ENCODE assay signal across 9 mouse cellular contexts in the genomic region with DNA sequence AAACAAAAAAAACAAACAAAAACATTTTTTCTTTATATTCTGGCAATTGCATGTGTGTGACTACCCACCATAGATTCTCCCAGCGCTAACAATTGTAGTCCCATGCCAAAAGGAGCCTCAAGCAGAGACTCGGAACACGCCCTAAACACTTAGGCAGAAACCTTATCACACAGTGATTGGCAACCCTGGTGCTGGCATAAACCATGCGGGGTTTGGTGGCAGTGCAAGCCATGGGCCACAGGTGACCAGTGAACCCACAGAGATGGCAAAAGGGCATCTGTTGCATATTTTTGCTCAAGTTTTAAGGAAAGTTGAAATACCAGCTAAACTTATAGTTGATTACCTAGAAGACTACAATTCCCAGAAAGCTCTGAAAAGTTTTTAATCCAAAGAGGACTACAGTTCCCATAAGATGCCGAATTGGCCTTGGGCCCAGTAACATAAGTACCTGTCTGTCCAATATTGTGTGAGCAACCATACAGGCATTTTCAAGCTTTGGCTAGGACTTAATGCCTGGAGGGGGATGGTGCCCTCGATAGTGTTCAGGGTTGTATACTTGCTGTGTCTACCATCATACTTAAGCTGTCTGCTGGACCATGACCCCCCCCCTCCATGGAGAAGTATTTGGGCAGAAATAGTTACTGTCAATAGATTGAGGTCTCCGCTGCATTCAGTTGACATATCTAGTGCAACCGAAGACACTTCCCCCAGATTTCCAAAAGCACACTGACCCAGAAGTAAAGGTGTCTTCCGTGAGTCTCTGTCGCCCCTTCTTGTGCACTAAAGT. TPM values are rescaled to one million over a fixed set of nuclear protein-coding genes. Genes with fewer than 3 reads are reported as not detected.
A peak's percentile ranks its signal among the peaks of the same experiment; 100 is the strongest.
DNase-seq lines count a peak whose midpoint lies in the region; ATAC-seq and TF ChIP-seq lines count a peak whose summit lies in the region.
"Had no signal": no experiment of that assay in that cellular context is flagged by ENCODE, and none has a peak within 500 bp of the region (broad histone marks: within the 10 kb centered on the region; RNA-seq: fewer than 3 reads in every experiment).

No protein-coding gene starts in this region.

- DNase-seq in gastrocnemius, adult 2 months: peak; percentile 47
- DNase-seq in gastrocnemius, adult 18-20 months (ENCODE audit: low spot score): no peak
- DNase-seq in cerebellum, adult 9-11 months: peak; percentile 73
- peak; percentile 24 for DNase-seq in heart, adult 8-10 months (ENCODE audit: low spot score)
- peak; percentile 77 to 85 for DNase-seq in right cerebral cortex, postnatal 10 days (ENCODE audit: low spot score in 2 of 2)

- peaks cover 19% of the 10 kb centered on the region for H3K36me3 ChIP-seq in kidney, embryonic 16.5 days (ENCODE audit: insufficient read depth, low read length)
- H3K36me3 ChIP-seq in lung, embryonic 15.5 days: peaks cover 18% of the 10 kb centered on the region

- peak overlapping the region; percentile 95 for H3K4me3 ChIP-seq in gastrocnemius, adult 2 months
- H3K4me3 ChIP-seq in kidney, embryonic 16.5 days (ENCODE audit: low read length): peak overlapping the region; percentile 94
- peak overlapping the region; percentile 94 for H3K4me3 ChIP-seq in lung, embryonic 15.5 days

- H3K4me1 ChIP-seq in kidney, embryonic 16.5 days (ENCODE audit: insufficient read depth, low read length): peaks cover 41% of the 10 kb centered on the region
- peaks cover 26% of the 10 kb centered on the region for H3K4me1 ChIP-seq in lung, embryonic 15.5 days

- 14% methylated on average over 10 of the region's 10 CpGs for WGBS in kidney, embryonic 16.5 days
- 11% methylated on average over 10 of the region's 10 CpGs for WGBS in lung, embryonic 15.5 days

- peak overlapping the region; percentile 100 for H3K27ac ChIP-seq in gastrocnemius, adult 2 months
- H3K27ac ChIP-seq in kidney, embryonic 16.5 days (ENCODE audit: low read length): peak overlapping the region; percentile 98
- peak overlapping the region; percentile 99 for H3K27ac ChIP-seq in lung, embryonic 15.5 days

- no peak for TF ChIP-seq CTCF in gastrocnemius, adult 2 months (IDR thresholded peaks at IDR 0.05)

- H3K4me2 ChIP-seq in kidney, embryonic 16.5 days (replicated peaks; ENCODE audit: low read depth, low read length): peak overlapping the region; percentile 87
- H3K4me2 ChIP-seq in lung, embryonic 15.5 days: peak overlapping the region; percentile 73

- H3K9ac ChIP-seq in kidney, embryonic 16.5 days (replicated peaks; ENCODE audit: low read length): peak overlapping the region; percentile 99
- H3K9ac ChIP-seq in lung, embryonic 15.5 days: peak overlapping the region; percentile 83

- 0 out of 2 replicates have a peak, but pooled peaks have one; percentile 4 for ATAC-seq in kidney, embryonic 16.5 days (ENCODE audit: low FRiP score, low TSS enrichment)
- no peak for ATAC-seq in lung, embryonic 15.5 days (ENCODE audit: borderline replicate concordance, extremely low read depth, low FRiP score, low TSS enrichment)
- ATAC-seq in inflammation-experienced regulatory T-cells, adult 6 months: no peak

- no peaks in the 10 kb centered on the region for H3K9me3 ChIP-seq in kidney, embryonic 16.5 days (ENCODE audit: low read length)
- H3K9me3 ChIP-seq in lung, embryonic 15.5 days: no peaks in the 10 kb centered on the region

- H3K27me3 ChIP-seq in kidney, embryonic 16.5 days (ENCODE audit: insufficient read depth, low read length): no peaks in the 10 kb centered on the region
- H3K27me3 ChIP-seq in lung, embryonic 15.5 days: no peaks in the 10 kb centered on the region

- intact Hi-C loops in gastrocnemius, adult 2 months (cut with DNase I): loop anchor here (5.0 kb wide), 1 partner anchor 345 kb away; the partner anchor contains the start of gene Ddx39b

RNA-seq across cellular contexts. Expression of gene C2, which starts 0.5 kb away (rescaled TPM):
- total RNA-seq in gastrocnemius, adult 2 months (2021): 1 to 10 TPM; 1.3 to 3.4 TPM
- total RNA-seq in gastrocnemius, adult 18-20 months (2021): 1 to 10 TPM; 1.5 to 1.6 TPM
- 1 to 10 TPM; 1.8 to 4.1 (median 3.0) TPM for total RNA-seq in heart, adult 8-10 months (2022)
- 4.6 and 5.7 TPM in 2 replicates for polyA plus RNA-seq in kidney, embryonic 16.5 days (2015; fragmentation: Nextera tagmentation; extraction: Ambion mirVana)
- 2.6 and 2.9 TPM in 2 replicates for polyA plus RNA-seq in lung, embryonic 15.5 days (2015; fragmentation: Nextera tagmentation; extraction: Ambion mirVana)
- 1 to 10 TPM in 1 of 3 experiments, not detected in 2; 1.4 TPM for polyA plus RNA-seq in inflammation-experienced regulatory T-cells, adult 6 months (2017; shearing (Covaris generic))

RNA-seq across cellular contexts. Expression of gene Ehmt2, which starts 0.7 kb away (rescaled TPM):
- total RNA-seq in gastrocnemius, adult 2 months (2021): 10 to 100 TPM; 28.0 to 29.6 TPM
- 10 to 100 TPM; 26.7 to 29.5 TPM for total RNA-seq in gastrocnemius, adult 18-20 months (2021)
- 10 to 100 TPM; 41.5 to 45.8 (median 42.4) TPM for total RNA-seq in heart, adult 8-10 months (2022)
- 89.9 and 92.8 TPM in 2 replicates for polyA plus RNA-seq in kidney, embryonic 16.5 days (2015; fragmentation: Nextera tagmentation; extraction: Ambion mirVana)
- polyA plus RNA-seq in lung, embryonic 15.5 days (2015; fragmentation: Nextera tagmentation; extraction: Ambion mirVana): 64.9 and 69.9 TPM in 2 replicates
- polyA plus RNA-seq in inflammation-experienced regulatory T-cells, adult 6 months (2017; shearing (Covaris generic)): 10 to 100 TPM; 27.1 to 32.6 (median 29.4) TPM

RNA-seq across cellular contexts. Expression of gene Gm20547, which starts 15.7 kb away (rescaled TPM):
- total RNA-seq in gastrocnemius, adult 2 months (2021): not detected
- not detected for total RNA-seq in gastrocnemius, adult 18-20 months (2021)
- not detected for total RNA-seq in heart, adult 8-10 months (2022)
- polyA plus RNA-seq in kidney, embryonic 16.5 days (2015; fragmentation: Nextera tagmentation; extraction: Ambion mirVana): not detected in 2 replicates
- polyA plus RNA-seq in lung, embryonic 15.5 days (2015; fragmentation: Nextera tagmentation; extraction: Ambion mirVana): not detected in 2 replicates
- polyA plus RNA-seq in inflammation-experienced regulatory T-cells, adult 6 months (2017; shearing (Covaris generic)): under 1 TPM in 1 of 3 experiments, not detected in 2; 0.26 TPM
- total RNA-seq: layer of hippocampus, adult 8-10 months had no signal

RNA-seq across cellular contexts. Expression of gene Slc44a4, which starts 16.7 kb away (rescaled TPM):
- not detected for total RNA-seq in gastrocnemius, adult 2 months (2021)
- not detected for total RNA-seq in gastrocnemius, adult 18-20 months (2021)
- not detected for total RNA-seq in heart, adult 8-10 months (2022)
- 17.9 and 18.9 TPM in 2 replicates for polyA plus RNA-seq in kidney, embryonic 16.5 days (2015; fragmentation: Nextera tagmentation; extraction: Ambion mirVana)
- 0.94 and 1.5 TPM in 2 replicates for polyA plus RNA-seq in lung, embryonic 15.5 days (2015; fragmentation: Nextera tagmentation; extraction: Ambion mirVana)
- polyA plus RNA-seq in inflammation-experienced regulatory T-cells, adult 6 months (2017; shearing (Covaris generic)): not detected

RNA-seq across cellular contexts. Expression of gene Zbtb12, which starts 18.3 kb away (rescaled TPM):
- 1 to 10 TPM; 5.2 to 8.3 TPM for total RNA-seq in gastrocnemius, adult 2 months (2021)
- 1 to 10 TPM; 5.9 to 6.9 TPM for total RNA-seq in gastrocnemius, adult 18-20 months (2021)
- 1 to 10 TPM; 8.5 to 9.9 (median 9.1) TPM for total RNA-seq in heart, adult 8-10 months (2022)
- polyA plus RNA-seq in kidney, embryonic 16.5 days (2015; fragmentation: Nextera tagmentation; extraction: Ambion mirVana): 3.5 and 4.3 TPM in 2 replicates
- 2.6 and 2.7 TPM in 2 replicates for polyA plus RNA-seq in lung, embryonic 15.5 days (2015; fragmentation: Nextera tagmentation; extraction: Ambion mirVana)
- polyA plus RNA-seq in inflammation-experienced regulatory T-cells, adult 6 months (2017; shearing (Covaris generic)): not detected
